Mouse (Mus musculus) CD4-positive naive resting alpha-beta T cell, adult 57 days (primary cell): Measurements from ENCODE around the gene Cfap299. TPM values are rescaled to one million over a fixed set of nuclear protein-coding genes. Genes with fewer than 3 reads are reported as not detected.

Experiments used
- total RNA-seq: library from RNA; stranded (reverse); gene quantifications from one replicate; pipeline ENCODE4 v1.2.4, GENCODE M21; 2023

The Cfap299 gene
- total RNA-seq = not detected

GRCm38 (mm10) chr5:98328848-98329624 is at the start of gene Cfap299:
TSS of gene Cfap299 (plus strand) at chr5:98329304.

GRCm38 (mm10) chr5:98552395-98552794 is 223.3 kb downstream of the Cfap299 start, which contains the start of gene Gm11111:
TSS of gene Gm11111 (plus strand) at chr5:98552695.

Other genes with a start within 250 kb of the Cfap299 start
- 0.18 TPM for gene Prdm8, start 162.1 kb upstream of the Cfap299 start, total RNA-seq
- gene Fgf5, start 75.1 kb upstream of the Cfap299 start, total RNA-seq = not detected
- not detected for gene Gm11111, start 223.4 kb downstream of the Cfap299 start, total RNA-seq